Mouse (Mus musculus): ENCODE results near the gene Isy1.

DNA sequence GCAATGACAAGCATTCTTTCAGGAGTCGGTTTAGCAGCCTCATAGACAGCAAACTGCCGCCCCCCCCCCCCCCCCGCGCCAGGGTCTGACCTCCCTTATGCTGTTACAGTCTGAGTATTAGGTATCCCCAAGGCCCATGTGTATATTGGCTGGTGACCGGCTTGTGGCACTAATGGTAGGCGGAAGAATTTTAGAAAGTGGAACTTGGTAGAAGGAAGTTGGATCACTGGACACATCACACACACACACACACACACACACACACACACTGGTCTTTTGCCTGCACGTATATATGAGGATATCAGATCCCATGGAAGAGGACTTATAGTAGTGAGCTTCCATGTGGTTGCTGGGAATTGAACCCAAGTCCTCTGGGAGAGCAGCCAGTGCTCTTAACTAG is 36.1 kb downstream of the Isy1 start:
- TF ChIP-seq CTCF (IDR thresholded peaks at IDR 0.05; ENCODE audit: low read depth, low read length), result no peak
- no peak for TF ChIP-seq POLR2A (IDR thresholded peaks at IDR 0.05; ENCODE audit: borderline replicate concordance, low read depth, low read length)
